Comparison of ENCODE assay signal across 19 mouse cellular contexts in genomic region chr2:174636750-174637149, GRCm38 (mm10). TPM values are rescaled to one million over a fixed set of nuclear protein-coding genes. Genes with fewer than 3 reads are reported as not detected.
A peak's percentile ranks its signal among the peaks of the same experiment; 100 is the strongest.
DNase-seq lines count a peak whose midpoint lies in the region; ATAC-seq and TF ChIP-seq lines count a peak whose summit lies in the region.
"Had no signal": no experiment of that assay in that cellular context is flagged by ENCODE, and none has a peak within 500 bp of the region (broad histone marks: within the 10 kb centered on the region; RNA-seq: fewer than 3 reads in every experiment).

No protein-coding gene starts in this region.

- no peak overlapping the region for H3K4me3 ChIP-seq in heart, adult 2 months
- H3K4me3 ChIP-seq in heart, embryonic 11.5 days (ENCODE audit: low read depth, low read length), result no peak overlapping the region
- H3K4me3 ChIP-seq in lung, postnatal 0 days (ENCODE audit: low read depth, low read length), result no peak overlapping the region
- H3K4me3 ChIP-seq in heart, embryonic 15.5 days, result no peak overlapping the region
- H3K4me3 ChIP-seq: forebrain, embryonic 15.5 days; hindbrain, embryonic 13.5 days; intestine, embryonic 15.5 days; limb, embryonic 15.5 days; midbrain, embryonic 15.5 days had no signal

- TF ChIP-seq POLR2A in heart, adult 2 months (IDR thresholded peaks at IDR 0.05; ENCODE audit: insufficient read depth, low read depth, low read length), result 0 out of 2 replicates have a peak, but pooled peaks have one; percentile 23

- H3K36me3 ChIP-seq in heart, adult 2 months (ENCODE audit: control insufficient read depth, insufficient read depth, low read length), result peaks cover 6% of the 10 kb centered on the region; the same call in 1 of the 2 replicates
- no peaks in the 10 kb centered on the region for H3K36me3 ChIP-seq in heart, embryonic 11.5 days (ENCODE audit: control insufficient read depth, insufficient read depth, low read length)
- no peaks in the 10 kb centered on the region for H3K36me3 ChIP-seq in lung, postnatal 0 days (ENCODE audit: insufficient read depth, low read length)
- H3K36me3 ChIP-seq in heart, embryonic 15.5 days, result no peaks in the 10 kb centered on the region
- H3K36me3 ChIP-seq: forebrain, embryonic 15.5 days; G1E; hindbrain, embryonic 13.5 days; intestine, embryonic 15.5 days; limb, embryonic 15.5 days; midbrain, embryonic 15.5 days had no signal

- H3K79me2 ChIP-seq in heart, adult 2 months (replicated peaks; ENCODE audit: control insufficient read depth, insufficient read depth, low read length), result no peaks in the 10 kb centered on the region

- H3K27me3 ChIP-seq in heart, adult 2 months (ENCODE audit: control insufficient read depth, insufficient read depth, low read length), result no peaks in the 10 kb centered on the region
- no peaks in the 10 kb centered on the region for H3K27me3 ChIP-seq in heart, embryonic 11.5 days (ENCODE audit: control insufficient read depth, insufficient read depth, low read length)
- no peaks in the 10 kb centered on the region for H3K27me3 ChIP-seq in lung, postnatal 0 days (replicated peaks; ENCODE audit: insufficient read depth, low read length)
- H3K27me3 ChIP-seq in heart, embryonic 15.5 days, result no peaks in the 10 kb centered on the region
- H3K27me3 ChIP-seq: forebrain, embryonic 15.5 days; hindbrain, embryonic 13.5 days; intestine, embryonic 15.5 days; limb, embryonic 15.5 days; midbrain, embryonic 15.5 days had no signal

- H3K9ac ChIP-seq in heart, adult 2 months (ENCODE audit: low read depth, low read length), result no peak overlapping the region
- H3K9ac ChIP-seq in heart, embryonic 11.5 days (ENCODE audit: low read depth, low read length), result no peak overlapping the region
- H3K9ac ChIP-seq in lung, postnatal 0 days (replicated peaks; ENCODE audit: low read depth), result no peak overlapping the region
- H3K9ac ChIP-seq in heart, embryonic 15.5 days, result no peak overlapping the region
- H3K9ac ChIP-seq: forebrain, embryonic 15.5 days; hindbrain, embryonic 13.5 days; intestine, embryonic 15.5 days; limb, embryonic 15.5 days; midbrain, embryonic 15.5 days had no signal

- no peaks in the 10 kb centered on the region for H3K9me3 ChIP-seq in heart, embryonic 11.5 days (replicated peaks; ENCODE audit: control insufficient read depth, low read length)
- H3K9me3 ChIP-seq in lung, postnatal 0 days (ENCODE audit: low read length), result no peaks in the 10 kb centered on the region
- no peaks in the 10 kb centered on the region for H3K9me3 ChIP-seq in heart, embryonic 15.5 days (replicated peaks)
- H3K9me3 ChIP-seq: forebrain, embryonic 15.5 days; hindbrain, embryonic 13.5 days; intestine, embryonic 15.5 days; limb, embryonic 15.5 days; midbrain, embryonic 15.5 days had no signal

- intact Hi-C loops in heart, adult 2 months (cut with DNase I), result loop anchor here (2.0 kb wide), 2 partner anchors 34 to 36 kb away; no protein-coding TSS in a partner anchor

- DNase-seq in heart, adult 2 months, result peak; percentile 48 to 51
- peak; percentile 11 for DNase-seq in lung, postnatal 0 days (ENCODE audit: low spot score)
- DNase-seq in lung, postnatal 4 days, result no peak
- DNase-seq in skeletal muscle tissue, adult 2 months (ENCODE audit: low read depth, low spot score), result peak; percentile 8
- DNase-seq in adrenal gland, postnatal 14 days, result no peak
- DNase-seq in cerebellum, adult 9-10 months, result no peak
- DNase-seq: adrenal gland, adult 8-10 months; cerebellum, adult 8-10 months; layer of hippocampus, adult 9-11 months; lung, adult 18-20 months; right cerebral cortex, postnatal 14 days had no signal

- H3K27ac ChIP-seq in heart, adult 2 months, result peak overlapping the region; percentile 78
- no peak overlapping the region for H3K27ac ChIP-seq in heart, embryonic 11.5 days (ENCODE audit: low read depth, low read length)
- H3K27ac ChIP-seq in lung, postnatal 0 days (ENCODE audit: low read length), result no peak overlapping the region
- peak overlapping the region; percentile 27 for H3K27ac ChIP-seq in heart, embryonic 15.5 days
- H3K27ac ChIP-seq: forebrain, embryonic 15.5 days; hindbrain, embryonic 13.5 days; intestine, embryonic 15.5 days; limb, embryonic 15.5 days; midbrain, embryonic 15.5 days had no signal

- no peak overlapping the region for H3K4me2 ChIP-seq in heart, embryonic 11.5 days
- H3K4me2 ChIP-seq in lung, postnatal 0 days (replicated peaks; ENCODE audit: low read depth, low read length), result no peak overlapping the region
- no peak overlapping the region for H3K4me2 ChIP-seq in heart, embryonic 15.5 days
- H3K4me2 ChIP-seq: forebrain, embryonic 15.5 days; hindbrain, embryonic 13.5 days; intestine, embryonic 15.5 days; limb, embryonic 15.5 days; midbrain, embryonic 15.5 days had no signal

- no peak for ATAC-seq in heart, embryonic 11.5 days (replicated peaks; ENCODE audit: insufficient number of reproducible peaks, low FRiP score, low TSS enrichment)
- peak; percentile 50 for ATAC-seq in lung, postnatal 0 days
- peak; percentile 58 for ATAC-seq in heart, embryonic 15.5 days (replicated peaks; ENCODE audit: insufficient number of reproducible peaks, insufficient read depth, low FRiP score, low read depth)
- ATAC-seq: forebrain, embryonic 15.5 days; intestine, embryonic 15.5 days; midbrain, embryonic 15.5 days had no signal

- no peak for TF ChIP-seq CTCF in heart, adult 2 months (IDR thresholded peaks at IDR 0.05)
- no peak for TF ChIP-seq CTCF in lung, postnatal 0 days (IDR thresholded peaks at IDR 0.05)

- peaks cover 14% of the 10 kb centered on the region for H3K4me1 ChIP-seq in heart, adult 2 months (ENCODE audit: control insufficient read depth, insufficient read depth, low read length)
- no peaks in the 10 kb centered on the region for H3K4me1 ChIP-seq in heart, embryonic 11.5 days (ENCODE audit: control insufficient read depth, insufficient read depth, low read length)
- H3K4me1 ChIP-seq in lung, postnatal 0 days (ENCODE audit: insufficient read depth, low read depth, low read length), result no peaks in the 10 kb centered on the region
- H3K4me1 ChIP-seq in heart, embryonic 15.5 days (replicated peaks), result no peaks in the 10 kb centered on the region
- H3K4me1 ChIP-seq: forebrain, embryonic 15.5 days; hindbrain, embryonic 13.5 days; intestine, embryonic 15.5 days; midbrain, embryonic 15.5 days had no signal

- peak; percentile 62; the same call in 1 of the 2 replicates for TF ChIP-seq EP300 in heart, adult 2 months (IDR thresholded peaks at IDR 0.05; ENCODE audit: insufficient read depth, low read depth, low read length)
- no peak for TF ChIP-seq EP300 in lung, postnatal 0 days (IDR thresholded peaks at IDR 0.05)

- 0% methylated on average over 1 of the region's 1 CpGs for WGBS in heart, adult 2 months
- WGBS in heart, embryonic 11.5 days (ENCODE audit: insufficient replicate concordance), result 15% methylated on average over 1 of the region's 1 CpGs
- 46% methylated on average over 1 of the region's 1 CpGs for WGBS in lung, postnatal 0 days
- WGBS in heart, embryonic 15.5 days, result 22% methylated on average over 1 of the region's 1 CpGs

RNA-seq across cellular contexts. Expression of gene Zfp831, which starts 6.6 kb away (rescaled TPM):
- under 1 TPM; 0.08 to 0.11 TPM for total RNA-seq in heart, adult 2 months (2021)
- polyA plus RNA-seq in heart, adult 2 months (2012; rRNA removed), result 0.03 and 0.10 TPM in 2 replicates
- polyA plus RNA-seq in heart, embryonic 11.5 days (2014; fragmentation: Nextera tagmentation; extraction: Ambion mirVana), result not detected in 2 replicates
- 0.02 TPM in 1 of 2 replicates, not detected in the other for polyA plus RNA-seq in lung, postnatal 0 days (2015; fragmentation: Nextera tagmentation; extraction: Ambion mirVana)
- polyA plus RNA-seq in heart, embryonic 15.5 days (2015; fragmentation: Nextera tagmentation; extraction: Ambion mirVana), result 0.01 TPM in 1 of 2 replicates, not detected in the other
- total RNA-seq in adrenal gland, postnatal 14 days (2021), result 0.19 and 2.0 TPM in 2 replicates
- polyA plus RNA-seq: forebrain, embryonic 15.5 days; G1E; hindbrain, embryonic 13.5 days; limb, embryonic 15.5 days; midbrain, embryonic 15.5 days had no signal

Comparison
In these comparisons a context has a peak if more than half of its experiments do, and no peak if none do; other contexts are left out.
1. DNase-seq: peak in heart, adult 2 months (2 of 2), lung, postnatal 0 days (single experiment) and skeletal muscle tissue, adult 2 months (single experiment); none in lung, postnatal 4 days (0 of 2), adrenal gland, postnatal 14 days (single experiment) and cerebellum, adult 9-10 months (single experiment).
2. H3K27ac ChIP-seq: peak in heart, adult 2 months (single experiment) and heart, embryonic 15.5 days (single experiment); none in heart, embryonic 11.5 days (single experiment) and lung, postnatal 0 days (single experiment).